Mouse (Mus musculus): ENCODE measurements at regions not wholly inside any gene's neighbourhood (a gene's known extent, or its start where the extent isn't known, plus 50 kb on each side); places are given as distances from the start of the nearest gene placed in this dataset.

- no peak for DNase-seq (ENCODE audit: extremely low read depth)
- dilution Hi-C loops (cut with MboI; ENCODE audit: extremely low pct_ligation_motif_present, extremely low pct_unique_long_range_greater_than_20kb, low sequenced_read_pairs), result no loop called here
- Histone ChIP-seq H3K27me3 (replicated peaks) (no peaks in the 10 kb centered on the region), H3K9me3 (replicated peaks; ENCODE audit: low read length) (no peaks in the 10 kb centered on the region), H3K79me2 (replicated peaks; ENCODE audit: control insufficient read depth, extremely low read depth, insufficient read depth, poor library complexity, severe bottlenecking) (no peaks in the 10 kb centered on the region), H3K27ac (ENCODE audit: insufficient read depth, low read depth) (no peak overlapping the region), H3K36me3 (replicated peaks in 1 of 2; ENCODE audit: control insufficient read depth in 1 of 2, insufficient read depth in 1 of 2, low read length in 1 of 2) (no peaks in the 10 kb centered on the region), H3K4me1 (ENCODE audit: control insufficient read depth in 1 of 2, insufficient read depth in 2 of 2) (no peaks in the 10 kb centered on the region), H3K4me2 (ENCODE audit: insufficient read depth, low read depth, poor library complexity, severe bottlenecking) (no peak overlapping the region), H3K9ac (ENCODE audit: insufficient read depth, low read depth) (no peak overlapping the region), H3K4me3 (replicated peaks in 1 of 3; ENCODE audit: low read depth in 2 of 3, low read length in 2 of 3, poor library complexity in 1 of 3) (no peak overlapping the region)
- in situ Hi-C loops (cut with MboI; ENCODE audit: low pct_ligation_motif_present, low pct_unique_long_range_greater_than_20kb, low sequenced_read_pairs), result no loop called here
- TF ChIP-seq MAFK (IDR thresholded peaks at IDR 0.05; ENCODE audit: insufficient replicate concordance, low read length) (peak; percentile 60; the same call in 1 of the 2 replicates), JUND (conservative IDR thresholded peaks at IDR 0.05; ENCODE audit: low read depth, low read length) (no peak), NRF1 (IDR thresholded peaks at IDR 0.05; ENCODE audit: low read depth, low read length) (no peak), SMC3 (IDR thresholded peaks at IDR 0.05; ENCODE audit: low read depth, low read length) (no peak), KAT2A (IDR thresholded peaks at IDR 0.05; ENCODE audit: insufficient replicate concordance, low read length) (no peak)
Measured at GRCm38 (mm10) chrX:119497890-119498289, 429.1 kb upstream of the Pabpc5 start.
